Mouse (Mus musculus) NIH3T3 (cell line): ENCODE measurements around the gene Il5.

Experiments
- DNase-seq: peaks from one replicate; pipeline ENCODE4 v3.0.0-alpha.2; 2012; ENCODE audit warnings: low read depth

Il5 gene

DNA sequence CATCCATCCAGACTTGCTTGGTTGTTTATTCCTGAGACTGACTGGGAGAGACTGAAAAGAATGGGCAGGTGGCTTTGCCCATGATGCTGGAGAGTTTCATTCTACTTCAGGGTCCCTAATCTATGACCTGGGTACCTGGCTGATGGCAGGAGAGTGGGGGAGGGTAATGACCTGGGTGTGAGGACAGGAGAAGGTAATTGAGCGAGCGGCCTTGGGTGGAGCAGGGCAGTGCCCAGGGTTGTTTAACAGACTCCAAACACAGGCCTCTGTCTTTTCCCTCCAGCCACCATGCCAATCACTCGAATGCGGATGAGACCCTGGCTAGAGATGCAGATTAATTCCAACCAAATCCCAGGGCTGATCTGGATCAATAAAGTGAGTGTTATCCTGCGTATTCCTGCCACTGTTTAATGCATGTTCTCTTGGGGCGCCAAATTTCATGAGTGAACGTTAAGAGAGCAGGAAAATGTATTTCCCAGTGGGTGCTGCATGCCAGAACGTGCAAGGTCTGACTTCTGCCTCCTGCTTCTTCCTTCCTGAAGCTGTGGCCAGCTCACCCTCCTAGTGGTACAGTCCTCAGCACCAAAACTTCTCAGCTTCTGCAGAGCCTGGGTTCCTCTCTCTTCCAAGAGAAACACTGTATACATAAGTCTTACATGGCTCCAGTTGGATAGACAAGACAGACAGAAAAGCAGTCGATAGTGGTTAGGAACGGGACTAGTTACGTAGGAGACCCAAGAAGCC is 50.6 kb downstream of the Il5 start:
- no peak for DNase-seq

DNA sequence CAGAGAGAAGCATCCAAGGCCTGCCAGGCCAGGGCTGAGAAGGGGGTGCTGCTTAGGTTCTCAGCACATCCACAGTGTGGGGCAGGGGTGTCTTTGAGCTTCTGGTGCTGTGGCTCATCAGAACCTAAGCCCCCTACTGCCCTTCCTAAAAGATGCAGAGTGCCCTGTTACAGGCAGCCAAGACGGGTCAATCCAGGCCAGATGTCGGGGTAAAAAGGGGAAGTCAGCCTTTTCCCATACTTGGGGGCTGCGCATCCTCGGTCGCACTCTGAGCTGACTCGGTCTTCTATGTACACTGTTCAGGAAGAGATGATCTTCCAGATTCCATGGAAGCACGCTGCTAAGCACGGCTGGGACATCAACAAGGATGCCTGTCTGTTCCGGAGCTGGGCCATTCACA is 51.9 kb downstream of the Il5 start:
- no peak for DNase-seq

DNA sequence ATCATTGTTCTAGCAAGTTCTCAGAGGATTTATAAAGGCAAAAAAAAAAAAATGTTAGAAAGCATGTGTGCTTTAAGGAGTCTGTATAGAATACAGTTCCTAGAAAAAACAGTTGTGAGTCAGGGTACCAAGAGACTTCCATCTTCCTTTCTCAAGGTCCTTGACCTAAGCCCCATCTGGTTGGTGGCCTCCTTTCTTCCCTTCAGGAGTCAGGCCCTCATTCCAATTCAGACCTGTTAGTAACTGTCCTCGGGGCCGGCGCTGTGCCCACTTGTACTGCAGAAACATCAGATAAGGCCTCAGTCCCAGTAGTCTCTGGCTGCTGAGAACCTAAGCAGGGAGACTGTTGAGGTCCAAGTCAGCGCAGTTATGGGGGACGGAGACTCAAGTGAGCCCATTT is 52.5 kb downstream of the Il5 start, which contains the start of gene Gm17334:
Gene Gm17334 (minus strand): TSS at position 101 of the 400 bp plus-strand sequence.
- DNase-seq, result no peak

DNA sequence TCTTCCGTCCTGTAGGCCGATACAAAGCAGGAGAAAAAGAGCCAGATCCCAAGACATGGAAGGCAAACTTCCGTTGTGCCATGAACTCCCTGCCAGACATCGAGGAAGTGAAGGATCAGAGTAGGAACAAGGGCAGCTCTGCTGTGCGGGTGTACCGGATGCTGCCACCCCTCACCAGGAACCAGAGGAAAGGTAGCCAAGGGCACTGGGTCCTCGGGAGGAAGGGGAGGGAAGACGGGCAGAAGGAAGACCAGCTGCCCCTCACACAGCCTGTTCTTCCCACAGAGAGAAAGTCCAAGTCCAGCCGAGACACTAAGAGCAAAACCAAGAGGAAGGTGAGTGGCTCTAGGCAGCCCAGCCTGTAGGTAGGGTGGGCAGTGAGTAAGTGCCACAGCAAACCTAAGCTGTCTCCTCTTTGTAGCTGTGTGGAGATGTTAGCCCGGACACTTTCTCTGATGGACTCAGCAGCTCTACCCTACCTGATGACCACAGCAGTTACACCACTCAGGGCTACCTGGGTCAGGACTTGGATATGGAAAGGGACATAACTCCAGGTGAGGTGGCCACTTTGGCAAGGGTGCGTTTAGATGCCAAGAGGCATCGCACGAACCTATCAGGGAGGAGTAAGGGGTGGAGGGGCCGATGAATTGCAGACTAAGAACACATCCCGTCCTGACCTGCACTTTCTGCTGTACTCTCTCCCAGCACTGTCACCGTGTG is 53.2 kb downstream of the Il5 start:
- no peak for DNase-seq
